Mouse (Mus musculus) G1E-ER4 (cell line): Measurements from ENCODE around the gene Lhx4. TPM values are rescaled to one million over a fixed set of nuclear protein-coding genes. Genes with fewer than 3 reads are reported as not detected.

Experiments
- GATA1 ChIP-seq: IDR thresholded peaks from one replicate; pipeline ENCODE4 v1.8.0; 2012; ENCODE audit warnings: low read length, inconsistent platforms
- polyA plus RNA-seq: library from polyadenylated mRNA; stranded (reverse); fragments of >175 nt; gene quantifications from 2 replicates; pipeline ENCODE4 v1.2.3, GENCODE M21; 2012

Lhx4 gene
- polyA plus RNA-seq, 1 experiment = not detected

- TF ChIP-seq GATA1 = no peak
These were observed 22.2 kb downstream of the Lhx4 start for GRCm38 (mm10) chr1:155729113-155729795.

GRCm38 (mm10) chr1:155727830-155728229, 23.7 kb downstream of the Lhx4 start:
- no peak for TF ChIP-seq GATA1

- TF ChIP-seq GATA1 = no peak
These were observed 25.6 kb downstream of the Lhx4 start for GRCm38 (mm10) chr1:155725876-155726275.

- TF ChIP-seq GATA1 = no peak
These were observed 27.2 kb downstream of the Lhx4 start for GRCm38 (mm10) chr1:155724301-155724700.

GRCm38 (mm10) chr1:155722185-155722584, 29.3 kb downstream of the Lhx4 start:
- TF ChIP-seq GATA1 = no peak

GRCm38 (mm10) chr1:155721443-155721842, 30.0 kb downstream of the Lhx4 start:
- no peak for TF ChIP-seq GATA1

- no peak for TF ChIP-seq GATA1
These were observed 31.5 kb downstream of the Lhx4 start for GRCm38 (mm10) chr1:155720006-155720405.

- TF ChIP-seq GATA1 = no peak
These were observed 32.6 kb downstream of the Lhx4 start for GRCm38 (mm10) chr1:155718851-155719250.

GRCm38 (mm10) chr1:155717301-155717700, 34.2 kb downstream of the Lhx4 start:
- TF ChIP-seq GATA1 = no peak

- TF ChIP-seq GATA1 = no peak
These were observed 36.1 kb downstream of the Lhx4 start for GRCm38 (mm10) chr1:155715366-155715765.

- no peak for TF ChIP-seq GATA1
These were observed 38.2 kb downstream of the Lhx4 start for GRCm38 (mm10) chr1:155713306-155713705.

GRCm38 (mm10) chr1:155704182-155704581, 47.3 kb downstream of the Lhx4 start:
- TF ChIP-seq GATA1 = no peak

- TF ChIP-seq GATA1 = no peak
These were observed 48.2 kb downstream of the Lhx4 start for GRCm38 (mm10) chr1:155703191-155703680.

GRCm38 (mm10) chr1:155700886-155701285, 50.6 kb downstream of the Lhx4 start:
- TF ChIP-seq GATA1 = no peak

GRCm38 (mm10) chr1:155698373-155699159, 52.9 kb downstream of the Lhx4 start:
- no peak for TF ChIP-seq GATA1

GRCm38 (mm10) chr1:155693443-155693842, 58.0 kb downstream of the Lhx4 start:
- TF ChIP-seq GATA1 = no peak

GRCm38 (mm10) chr1:155693026-155693425, 58.5 kb downstream of the Lhx4 start:
- TF ChIP-seq GATA1 = no peak

- no peak for TF ChIP-seq GATA1
These were observed 59.3 kb downstream of the Lhx4 start for GRCm38 (mm10) chr1:155692230-155692629.
